Mouse (Mus musculus) brain, adult 10 weeks (tissue): Measurements from ENCODE around the gene Lyplal1. TPM values are rescaled to one million over a fixed set of nuclear protein-coding genes. Genes with fewer than 3 reads are reported as not detected.

Experiments used
- polyA plus RNA-seq: library from polyadenylated mRNA; stranded (reverse); fragments of 350-450 nt; fragmentation: Illumina TruSeq; extraction: RNeasy Lipid Tissue Mini Kit (QIAGEN cat#74804); gene quantifications from one replicate; pipeline ENCODE4 v1.2.3, GENCODE M21; 2015; ENCODE audit warnings: low read depth, low replicate concordance

The Lyplal1 gene
- 11.5 TPM for polyA plus RNA-seq

GRCm38 (mm10) chr1:186116701-186117488 is at the start of gene Lyplal1:
Gene Lyplal1 (minus strand): TSS chr1:186117310.

